Mouse (Mus musculus): ENCODE data around the gene Rad52.

The Rad52 gene

DNA sequence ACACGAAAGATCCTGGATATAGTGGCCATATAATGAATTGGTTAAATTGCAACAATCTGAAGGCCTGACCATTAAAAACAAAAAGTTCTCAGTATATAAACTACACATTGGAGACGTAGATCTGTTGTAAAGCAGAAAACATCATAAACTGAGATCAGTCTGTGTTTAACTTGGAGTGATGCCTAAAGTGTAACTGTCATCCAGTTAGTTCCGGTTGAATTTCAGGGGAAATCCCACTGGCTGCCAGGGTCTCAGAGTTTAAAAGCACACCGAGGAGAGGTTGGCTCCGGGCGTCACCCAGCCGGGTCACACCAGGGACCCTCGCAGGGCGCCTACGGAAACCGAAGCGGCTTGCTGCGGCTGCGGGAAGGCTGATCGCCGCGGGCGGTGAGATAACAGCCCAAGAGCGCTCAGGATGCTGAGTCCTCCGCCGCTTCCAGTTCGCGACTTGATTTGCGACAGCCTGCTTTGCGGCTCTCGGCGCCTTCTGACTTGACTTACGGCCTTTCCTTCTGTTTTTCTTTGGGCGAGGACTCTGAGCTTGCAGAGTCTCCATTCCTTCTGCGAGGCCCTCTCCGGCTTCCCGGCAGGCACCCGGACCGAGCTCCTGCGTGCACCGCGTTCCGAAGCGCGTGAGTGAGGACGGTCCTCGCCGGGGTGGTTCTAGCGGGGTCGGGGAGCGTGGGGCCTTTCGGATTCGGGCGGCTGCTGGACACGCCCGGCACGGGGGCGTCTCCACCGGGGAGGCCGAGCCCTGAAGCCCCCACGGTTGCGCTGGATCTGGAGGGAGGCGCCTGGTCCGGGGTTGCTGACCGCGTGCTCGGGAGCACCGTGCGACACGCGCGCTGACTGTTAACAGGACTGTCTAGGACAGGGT is at the start of gene Rad52:
Gene Rad52, plus strand, starts transcription at position 495 of the 877 bp plus-strand sequence.
- peak; percentile 82 for DNase-seq (ENCODE audit: low read depth, low spot score)

DNA sequence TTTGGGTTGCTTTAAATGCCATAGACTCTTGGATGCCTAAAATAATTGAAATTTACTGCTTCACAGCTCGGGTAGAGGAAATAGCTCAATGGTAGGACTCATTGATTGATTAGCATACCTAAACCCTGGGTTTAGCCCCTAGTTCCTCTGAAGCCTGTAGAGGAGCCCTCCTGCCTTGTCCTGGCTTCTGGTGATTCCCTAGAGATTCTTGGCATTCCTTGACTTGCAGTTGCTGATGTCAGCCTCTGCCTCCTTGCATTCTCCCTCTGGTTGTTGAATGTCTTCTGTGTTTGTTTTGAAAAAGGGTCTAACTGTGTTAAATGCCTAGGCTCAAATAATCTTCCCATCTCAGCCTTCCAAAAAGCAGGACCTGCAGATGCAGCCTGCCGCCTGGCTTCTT is 48.3 kb upstream of the Rad52 start:
- no peak for DNase-seq (ENCODE audit: low read depth, low spot score)

DNA sequence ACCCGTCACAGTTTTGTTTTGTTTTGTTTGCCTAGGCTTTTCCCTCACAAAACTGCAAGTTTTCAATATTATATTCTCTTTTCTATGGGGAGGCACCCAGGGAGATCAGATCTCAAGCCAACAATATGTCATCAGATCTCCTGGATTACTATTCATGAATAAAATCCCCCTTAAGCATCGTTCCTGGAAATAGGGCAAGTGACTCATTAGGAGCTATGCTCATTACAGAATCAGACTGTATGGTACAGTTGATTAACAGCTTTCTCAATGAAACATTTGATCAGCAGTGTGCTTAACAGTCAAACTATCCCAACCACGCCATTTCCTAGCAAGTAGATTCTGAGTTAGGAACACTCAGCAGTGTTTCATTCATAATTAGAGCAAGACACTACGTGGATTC is 47.0 kb upstream of the Rad52 start:
- DNase-seq (ENCODE audit: low read depth, low spot score): no peak

DNA sequence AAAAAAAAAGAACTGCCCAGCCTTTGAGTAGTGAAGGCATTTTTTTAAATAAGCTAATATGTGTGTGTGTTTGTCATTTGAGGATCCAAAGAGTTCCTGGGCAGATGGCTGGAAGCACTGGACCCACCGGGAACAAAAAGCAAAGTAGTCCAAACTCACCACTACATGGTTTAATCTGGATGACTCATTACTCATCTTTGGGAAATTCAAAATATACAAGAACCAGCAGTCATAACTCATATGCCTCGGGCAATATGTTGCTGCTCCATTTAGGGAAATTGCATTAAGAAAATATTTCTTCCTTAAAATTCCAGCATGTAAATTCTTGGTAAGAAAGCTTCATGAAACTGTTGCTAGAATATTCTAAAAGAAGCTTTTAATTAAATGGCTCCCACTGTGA is 42.3 kb upstream of the Rad52 start:
- no peak for DNase-seq (ENCODE audit: low read depth, low spot score)

DNA sequence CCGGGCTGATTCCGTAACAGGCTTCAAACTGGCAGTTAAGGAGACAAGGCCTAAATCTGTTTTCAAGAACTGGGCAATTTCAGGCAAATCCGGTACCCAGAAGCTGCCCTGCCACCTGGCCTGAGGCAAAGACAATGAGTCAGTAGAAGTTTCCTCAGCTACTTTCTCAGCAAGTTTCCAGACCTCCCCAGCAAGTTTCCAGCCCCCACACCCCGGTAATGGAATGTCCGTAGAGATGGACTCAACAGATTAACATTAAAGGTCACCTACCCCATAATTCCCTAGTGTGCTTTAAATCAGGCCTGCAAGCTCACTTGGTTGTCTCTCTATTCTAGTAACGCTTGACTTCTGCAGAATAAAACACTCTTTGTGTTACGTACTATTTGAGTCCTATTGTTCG is 41.0 kb upstream of the Rad52 start:
- no peak for DNase-seq (ENCODE audit: low read depth, low spot score)

DNA sequence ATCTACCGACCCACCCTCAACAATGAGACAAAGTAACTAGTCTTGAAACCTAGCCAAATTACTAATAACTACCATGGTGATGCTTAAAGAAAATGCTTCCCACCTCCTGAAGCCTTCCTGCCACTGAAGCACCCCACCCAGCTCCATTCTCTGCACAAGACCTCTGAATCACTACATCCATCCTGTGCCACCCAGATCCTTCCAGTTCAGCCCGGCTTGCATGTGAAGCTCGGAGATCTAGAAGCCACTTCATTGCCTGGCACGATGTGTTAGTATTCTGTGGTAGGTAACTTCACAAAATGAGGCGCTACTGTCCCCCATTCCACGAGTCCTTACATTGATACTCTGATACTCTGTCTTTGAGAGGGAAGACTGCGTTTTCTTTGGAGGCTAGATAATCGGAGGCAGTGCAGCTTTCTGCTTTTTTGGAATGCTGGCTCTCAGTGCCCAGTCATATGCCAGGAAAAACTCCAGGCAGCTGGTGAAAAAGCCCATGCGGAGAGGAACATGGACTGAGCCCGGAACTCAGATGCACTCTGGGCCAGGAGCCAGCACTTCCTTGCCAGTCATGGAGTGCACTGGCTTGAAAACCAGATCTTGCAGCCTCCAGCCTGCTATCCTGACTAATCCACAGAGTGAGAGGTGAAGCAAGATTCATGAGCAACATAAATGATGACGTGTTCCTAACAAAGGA is 38.0 kb upstream of the Rad52 start:
- DNase-seq (ENCODE audit: low read depth, low spot score): no peak

DNA sequence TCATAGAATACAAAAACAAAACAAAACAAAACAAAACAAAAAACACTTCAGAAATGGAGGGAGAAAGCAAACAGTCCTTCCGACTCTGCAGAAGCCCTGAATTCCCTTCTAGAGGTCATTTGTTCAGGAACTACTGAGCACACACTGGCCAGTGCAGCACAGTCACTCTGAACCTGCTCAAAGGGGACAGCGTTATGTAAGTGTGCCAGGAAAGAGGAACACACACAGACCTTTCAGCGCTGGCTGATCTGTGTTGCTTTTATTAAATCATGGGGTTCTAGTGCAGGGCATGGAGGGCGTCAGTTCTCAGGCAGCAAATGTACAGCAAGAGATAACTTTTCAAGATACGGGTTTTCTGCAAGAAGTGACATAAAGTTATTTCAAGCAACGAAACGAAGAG is 19.3 kb upstream of the Rad52 start:
- DNase-seq (ENCODE audit: low read depth, low spot score): no peak

DNA sequence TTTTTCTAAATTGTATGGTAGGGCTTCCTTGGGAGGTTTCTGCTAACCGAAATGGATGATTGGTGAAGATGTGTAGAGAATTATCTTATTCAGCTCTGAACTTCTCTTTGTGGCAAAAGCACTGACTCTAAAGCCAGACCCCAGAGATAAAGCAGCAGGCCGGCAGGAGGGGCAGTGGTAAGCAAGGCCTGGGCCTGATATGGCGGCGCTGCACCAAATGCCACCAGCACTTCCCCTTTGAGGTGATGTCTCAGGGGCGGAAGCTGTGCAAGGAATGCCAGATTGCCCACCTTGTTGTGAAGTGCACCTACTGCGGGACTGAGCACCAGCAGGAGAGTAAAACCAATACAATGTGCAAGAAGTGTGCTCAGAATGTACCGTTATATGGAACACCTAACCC is 9.8 kb upstream of the Rad52 start:
- no peak for DNase-seq (ENCODE audit: low read depth, low spot score)

DNA sequence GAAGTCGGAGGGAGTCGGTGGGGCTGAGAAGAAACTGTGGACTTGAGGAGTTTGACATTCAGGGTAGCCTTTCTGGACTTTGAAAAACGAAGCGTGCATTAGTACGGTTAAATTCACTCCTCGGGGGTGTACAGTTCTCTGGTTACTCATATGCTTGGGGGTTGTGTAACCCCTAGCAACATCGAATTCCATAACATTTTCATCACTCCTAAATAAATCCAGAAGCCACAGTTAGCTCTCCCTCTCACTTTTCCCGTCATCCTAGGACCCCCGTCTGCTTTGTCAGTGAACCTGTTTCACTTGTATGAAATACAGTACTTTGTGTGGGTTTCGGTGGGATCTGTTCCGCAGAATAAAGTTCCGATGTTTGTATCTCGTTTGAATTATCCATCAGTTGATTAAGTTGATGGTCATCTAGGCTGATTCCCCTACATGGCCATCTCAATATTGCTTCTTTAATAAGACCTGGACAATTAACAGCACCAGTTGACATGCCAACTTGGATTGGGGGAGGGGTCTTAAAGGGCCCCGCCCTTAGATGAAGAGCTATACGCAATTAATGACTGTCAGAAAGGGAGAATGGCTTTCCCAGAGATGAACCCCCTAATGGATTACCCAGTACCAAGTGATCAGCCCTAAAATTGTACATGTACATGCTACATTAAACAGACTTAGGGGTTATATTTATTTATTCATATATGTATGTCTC is 737 bp downstream of the Rad52 start:
- no peak for DNase-seq (ENCODE audit: low read depth, low spot score)

DNA sequence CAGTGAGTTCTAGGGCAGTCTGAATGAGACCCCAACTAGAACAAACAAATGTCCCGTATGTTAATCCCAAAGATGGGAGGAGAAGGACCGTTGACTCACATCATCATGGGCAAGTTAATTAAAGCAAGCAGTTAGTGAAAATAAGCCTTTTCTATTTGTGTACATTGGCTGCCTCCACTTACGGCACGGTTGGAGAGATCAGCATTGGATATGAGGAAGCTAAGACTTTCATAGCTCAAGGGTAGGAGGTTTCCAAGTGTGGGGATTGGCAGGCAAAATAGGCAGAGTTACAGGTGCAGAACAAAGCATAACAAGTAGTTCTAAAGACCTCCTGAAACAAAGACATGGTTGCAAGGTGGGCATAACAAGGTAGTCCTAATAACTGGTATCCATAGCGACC is 3.0 kb downstream of the Rad52 start:
- DNase-seq (ENCODE audit: low read depth, low spot score): no peak

DNA sequence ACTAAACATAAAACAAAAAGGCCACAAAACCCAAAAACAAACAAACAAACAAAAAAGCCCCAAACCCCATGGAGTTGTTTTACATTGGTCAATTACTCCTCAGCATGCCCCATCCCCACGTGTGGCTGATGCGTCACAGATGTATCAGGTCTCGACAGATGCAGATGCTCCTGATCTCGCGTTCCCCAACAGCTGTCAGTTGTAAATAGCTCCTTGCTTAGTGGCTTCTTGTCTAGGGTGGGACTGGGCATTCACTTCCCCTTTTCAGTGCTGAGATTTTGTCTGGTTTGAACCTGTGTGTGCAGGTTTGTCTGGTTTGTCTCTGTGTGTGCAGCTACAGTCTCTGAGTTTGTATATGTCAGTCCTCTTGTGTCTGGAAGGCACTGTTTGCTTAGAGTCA is 9.5 kb downstream of the Rad52 start:
- DNase-seq (ENCODE audit: low read depth, low spot score): no peak

DNA sequence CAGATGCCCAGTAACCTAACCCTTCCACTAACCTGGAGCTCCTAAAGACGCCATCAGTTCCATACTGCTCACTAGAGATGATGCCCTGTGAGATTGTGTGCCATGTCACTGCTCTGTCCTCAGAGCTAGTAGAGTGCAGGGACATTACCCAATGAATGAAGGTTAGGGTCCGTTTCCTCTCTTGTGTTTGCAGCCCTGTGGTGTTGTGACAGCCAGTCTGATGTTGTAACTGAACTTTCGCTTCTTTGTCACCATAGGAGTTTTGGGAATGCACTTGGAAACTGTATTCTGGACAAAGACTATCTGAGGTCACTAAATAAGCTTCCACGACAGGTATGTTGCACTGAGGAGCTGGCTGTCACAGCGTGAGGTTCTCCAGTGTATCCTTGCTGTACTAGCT is 13.2 kb downstream of the Rad52 start:
- DNase-seq (ENCODE audit: low read depth, low spot score): no peak

DNA sequence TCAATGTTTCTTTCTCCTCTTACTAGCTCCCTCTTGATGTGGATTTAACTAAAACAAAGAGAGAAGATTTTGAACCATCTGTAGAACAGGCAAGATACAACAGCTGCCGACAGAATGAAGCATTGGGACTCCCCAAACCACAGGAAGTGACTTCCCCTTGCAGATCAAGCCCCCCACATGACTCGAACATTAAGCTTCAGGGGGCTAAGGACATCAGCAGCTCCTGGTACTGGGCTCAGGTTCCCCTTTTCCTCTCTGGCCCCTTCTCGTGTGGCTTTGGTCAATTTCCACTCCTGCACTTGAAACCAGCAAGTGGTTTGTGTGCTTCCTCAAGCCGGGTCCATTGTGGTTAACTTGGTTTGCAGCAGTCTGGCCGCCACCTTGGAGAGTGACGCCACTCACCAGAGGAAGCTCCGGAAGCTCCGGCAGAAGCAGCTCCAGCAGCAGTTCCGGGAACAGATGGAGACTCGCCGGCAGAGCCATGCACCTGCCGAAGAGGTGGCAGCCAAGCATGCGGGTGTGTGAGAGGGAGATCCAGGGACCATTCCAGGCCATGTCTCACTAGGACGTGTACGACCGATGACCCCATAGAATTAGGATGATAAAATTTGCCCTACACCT is 16.2 kb downstream of the Rad52 start:
- DNase-seq (ENCODE audit: low read depth, low spot score): no peak

DNA sequence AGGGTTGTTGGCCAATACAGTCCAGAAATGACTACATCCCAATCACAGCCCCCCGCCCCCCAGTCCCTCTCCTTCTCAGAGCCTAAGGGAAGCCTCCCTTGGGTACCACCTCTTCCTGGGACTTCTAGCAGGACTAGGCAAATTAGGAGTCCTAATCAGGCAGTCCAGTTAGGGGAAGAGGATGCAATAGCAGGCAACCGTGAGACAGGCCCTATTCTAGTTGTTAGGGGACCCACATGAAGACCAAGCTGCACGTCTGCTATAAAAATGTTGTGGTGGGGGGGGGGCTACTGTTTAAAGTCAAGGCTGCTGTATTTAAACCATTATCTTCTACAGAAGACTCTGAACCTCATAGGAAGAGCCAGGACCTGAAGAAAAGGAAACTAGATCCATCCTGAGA is 19.6 kb downstream of the Rad52 start:
- DNase-seq (ENCODE audit: low read depth, low spot score): no peak

DNA sequence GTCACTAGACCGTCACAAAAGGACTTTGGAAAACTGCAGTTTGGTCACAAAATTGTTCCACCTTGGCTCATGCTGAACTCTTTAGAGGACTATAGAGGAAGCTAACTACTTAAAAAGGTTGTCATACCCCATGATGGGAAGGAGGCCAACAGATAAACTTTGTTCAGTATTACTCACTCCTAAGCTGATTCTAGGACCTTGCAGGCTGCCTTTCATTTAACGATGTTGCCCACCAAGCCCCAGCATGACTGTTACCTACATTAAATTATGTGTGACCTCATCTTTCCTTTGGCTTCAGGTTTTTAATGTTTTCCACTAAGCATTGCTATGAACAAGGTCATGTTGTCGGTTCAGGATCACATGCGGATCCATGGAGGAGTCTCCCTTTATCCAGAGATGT is 20.0 kb downstream of the Rad52 start:
- no peak for DNase-seq (ENCODE audit: low read depth, low spot score)

DNA sequence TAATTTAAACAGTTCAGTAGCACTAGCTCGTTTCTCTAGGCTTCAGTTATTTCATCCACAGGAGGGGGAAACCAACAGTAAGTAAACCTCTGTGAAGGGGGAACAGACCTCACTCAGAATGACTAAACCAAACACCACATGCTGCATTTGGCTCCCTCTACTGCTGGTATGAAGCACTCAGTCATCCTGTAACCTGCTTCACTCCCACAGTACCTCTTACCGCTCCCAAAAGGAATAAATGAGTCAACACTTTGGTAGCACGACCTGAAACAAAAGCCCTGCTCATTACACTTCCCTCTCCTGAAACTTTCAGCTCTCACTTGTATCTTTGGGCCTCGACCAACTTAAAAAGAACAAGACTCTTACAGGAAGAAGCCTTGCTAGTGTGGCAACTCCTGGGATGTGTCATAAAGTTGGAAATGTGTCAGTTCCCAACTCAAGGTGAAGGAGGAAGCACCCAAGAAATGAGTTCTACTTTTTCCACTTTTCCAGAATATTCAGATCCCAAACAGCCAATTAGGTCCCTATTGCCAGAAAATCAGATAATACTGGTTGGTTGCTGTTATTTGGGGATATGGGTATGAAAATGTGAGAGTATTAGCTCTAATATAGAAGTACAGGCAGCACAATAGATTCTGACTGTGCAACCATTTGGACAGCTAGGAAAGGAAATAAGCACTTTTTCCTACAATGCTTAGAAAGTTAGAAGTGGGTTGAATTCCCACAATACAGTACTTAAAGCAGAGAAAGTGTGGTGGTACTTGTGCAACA is 21.9 kb downstream of the Rad52 start:
- DNase-seq (ENCODE audit: low read depth, low spot score): no peak

Measured in retina, postnatal 7 days (tissue).